Mouse (Mus musculus) layer of hippocampus, adult 11-12 months (tissue): ENCODE results near the gene Ptk7.

Experiments used
- DNase-seq: peaks from one replicate; pipeline ENCODE4 v3.0.0; 2022; ENCODE audit warnings: low spot score

Ptk7 gene

GRCm38 (mm10) chr17:46644916-46645475 lies 15.7 kb upstream of the Ptk7 start:
- no peak for DNase-seq

- DNase-seq = no peak
Measured at GRCm38 (mm10) chr17:46644152-46644805, 15.0 kb upstream of the Ptk7 start.

GRCm38 (mm10) chr17:46642060-46642459 lies 12.8 kb upstream of the Ptk7 start:
- no peak for DNase-seq

- no peak for DNase-seq
Measured at GRCm38 (mm10) chr17:46639929-46640328, 10.6 kb upstream of the Ptk7 start.

GRCm38 (mm10) chr17:46636831-46637523 lies 7.7 kb upstream of the Ptk7 start:
- peak; percentile 81 for DNase-seq

GRCm38 (mm10) chr17:46629685-46630441 lies 559 bp upstream of the Ptk7 start:
- DNase-seq = no peak

- no peak for DNase-seq
Measured at GRCm38 (mm10) chr17:46628471-46628790, 873 bp downstream of the Ptk7 start.

GRCm38 (mm10) chr17:46627409-46627808 lies 1.9 kb downstream of the Ptk7 start:
- DNase-seq = no peak

- no peak for DNase-seq
Measured at GRCm38 (mm10) chr17:46624598-46624997, 4.7 kb downstream of the Ptk7 start.

GRCm38 (mm10) chr17:46623819-46624557 lies 5.3 kb downstream of the Ptk7 start:
- peak; percentile 23 for DNase-seq

GRCm38 (mm10) chr17:46622269-46622668 lies 7.0 kb downstream of the Ptk7 start:
- DNase-seq = no peak

- peak; percentile 54 for DNase-seq
Measured at GRCm38 (mm10) chr17:46621324-46621723, 8.0 kb downstream of the Ptk7 start.

GRCm38 (mm10) chr17:46619683-46620357 lies 9.5 kb downstream of the Ptk7 start:
- no peak for DNase-seq

GRCm38 (mm10) chr17:46618769-46619682 lies 10.3 kb downstream of the Ptk7 start:
- no peak for DNase-seq

- DNase-seq = no peak
Measured at GRCm38 (mm10) chr17:46618394-46618768, 10.9 kb downstream of the Ptk7 start.

GRCm38 (mm10) chr17:46617799-46618198 lies 11.5 kb downstream of the Ptk7 start:
- no peak for DNase-seq

- DNase-seq = no peak
Measured at GRCm38 (mm10) chr17:46613229-46613628, 16.1 kb downstream of the Ptk7 start.

GRCm38 (mm10) chr17:46612820-46613219 lies 16.5 kb downstream of the Ptk7 start:
- DNase-seq = no peak

- DNase-seq = no peak
Measured at GRCm38 (mm10) chr17:46612189-46612588, 17.1 kb downstream of the Ptk7 start.

- no peak for DNase-seq
Measured at GRCm38 (mm10) chr17:46611316-46611715, 18.0 kb downstream of the Ptk7 start.
